Mouse (Mus musculus) testis, adult 2 months (tissue): ENCODE measurements around the gene Gm21119. TPM values are rescaled to one million over a fixed set of nuclear protein-coding genes. Genes with fewer than 3 reads are reported as not detected.
"Not testable (repeated sequence)": the region's sequence is repeated elsewhere in the genome, so short reads cannot be mapped to it uniquely, and the experiment has no call there.

Experiments used
- H3K27ac ChIP-seq: fragments of 200-500 bp; 2 replicates; pipeline ENCODE4 v1.5.1; 2012; ENCODE audit warnings: low read depth, low read length; ENCODE audit not compliant: control insufficient read depth, insufficient read depth
- H3K27me3 ChIP-seq: fragments of 200-500 bp; 2 replicates; pipeline ENCODE4 v1.6.1; 2012; ENCODE audit warnings: mild to moderate bottlenecking, low read length, moderate library complexity; ENCODE audit not compliant: control insufficient read depth, insufficient read depth
- H3K36me3 ChIP-seq: fragments of 200-500 bp; 2 replicates; pipeline ENCODE4 v1.6.1; 2012; ENCODE audit warnings: mild to moderate bottlenecking, low read length; ENCODE audit not compliant: control insufficient read depth, insufficient read depth
- H3K4me1 ChIP-seq: fragments of 200-500 bp; 2 replicates; pipeline ENCODE4 v1.6.1; 2012; ENCODE audit warnings: low read length; ENCODE audit not compliant: control insufficient read depth, insufficient read depth
- H3K4me3 ChIP-seq: fragments of 200-500 bp; 2 replicates; pipeline ENCODE4 v1.5.1; 2012; ENCODE audit warnings: low read depth, mild to moderate bottlenecking, low read length, moderate library complexity, mixed read lengths; ENCODE audit not compliant: control insufficient read depth
- polyA plus RNA-seq: library from polyadenylated mRNA; depleted of rRNA; stranded (reverse); fragments of >200 nt; gene quantifications from 2 replicates; pipeline ENCODE4 v1.2.3, GENCODE M21; 2012

The Gm21119 gene
- polyA plus RNA-seq, 1 experiment, result 16.7 TPM

- H3K27ac ChIP-seq, H3K4me1 ChIP-seq, H3K36me3 ChIP-seq, H3K4me3 ChIP-seq, H3K27me3 ChIP-seq: not testable (repeated sequence)
These were observed 17.6 kb upstream of the Gm21119 start for GRCm38 (mm10) chr8:20596842-20597708.

- H3K27me3 ChIP-seq, H3K36me3 ChIP-seq, H3K4me3 ChIP-seq, H3K4me1 ChIP-seq, H3K27ac ChIP-seq: not testable (repeated sequence)
These were observed 16.2 kb upstream of the Gm21119 start for GRCm38 (mm10) chr8:20598300-20599170.

- H3K4me3 ChIP-seq, H3K36me3 ChIP-seq, H3K4me1 ChIP-seq, H3K27ac ChIP-seq, H3K27me3 ChIP-seq: not testable (repeated sequence)
These were observed 15.4 kb upstream of the Gm21119 start for GRCm38 (mm10) chr8:20599350-20599749.

GRCm38 (mm10) chr8:20610856-20611255 lies 3.9 kb upstream of the Gm21119 start:
- H3K4me1 ChIP-seq, H3K27me3 ChIP-seq, H3K4me3 ChIP-seq, H3K27ac ChIP-seq, H3K36me3 ChIP-seq: not testable (repeated sequence)

GRCm38 (mm10) chr8:20612721-20613120 lies 2.0 kb upstream of the Gm21119 start:
- not testable (repeated sequence) for H3K27me3 ChIP-seq, H3K4me3 ChIP-seq, H3K36me3 ChIP-seq, H3K4me1 ChIP-seq, H3K27ac ChIP-seq

- H3K4me1 ChIP-seq, H3K27ac ChIP-seq, H3K27me3 ChIP-seq, H3K4me3 ChIP-seq, H3K36me3 ChIP-seq: not testable (repeated sequence)
These were observed 16.0 kb downstream of the Gm21119 start for GRCm38 (mm10) chr8:20630766-20631165.

- H3K27ac ChIP-seq, H3K4me3 ChIP-seq, H3K4me1 ChIP-seq, H3K36me3 ChIP-seq, H3K27me3 ChIP-seq: not testable (repeated sequence)
These were observed 23.2 kb downstream of the Gm21119 start for GRCm38 (mm10) chr8:20637931-20638330.

GRCm38 (mm10) chr8:20643536-20643935 lies 28.8 kb downstream of the Gm21119 start:
- not testable (repeated sequence) for H3K27ac ChIP-seq, H3K4me3 ChIP-seq, H3K36me3 ChIP-seq, H3K27me3 ChIP-seq, H3K4me1 ChIP-seq

- H3K4me3 ChIP-seq, H3K27me3 ChIP-seq, H3K27ac ChIP-seq, H3K36me3 ChIP-seq, H3K4me1 ChIP-seq: not testable (repeated sequence)
These were observed 38.3 kb downstream of the Gm21119 start for GRCm38 (mm10) chr8:20652976-20653375.

GRCm38 (mm10) chr8:20678418-20678817 lies 63.7 kb downstream of the Gm21119 start:
- H3K36me3 ChIP-seq, H3K4me3 ChIP-seq, H3K27me3 ChIP-seq, H3K27ac ChIP-seq, H3K4me1 ChIP-seq: not testable (repeated sequence)
